Mouse (Mus musculus): ENCODE results near the gene Tspoap1. TPM values are rescaled to one million over a fixed set of nuclear protein-coding genes. Genes with fewer than 3 reads are reported as not detected.

Tspoap1 gene
- polyA plus RNA-seq (2012; ENCODE audit: insufficient read depth, insufficient read length, low replicate concordance, missing spikeins): not detected in 2 replicates

DNA sequence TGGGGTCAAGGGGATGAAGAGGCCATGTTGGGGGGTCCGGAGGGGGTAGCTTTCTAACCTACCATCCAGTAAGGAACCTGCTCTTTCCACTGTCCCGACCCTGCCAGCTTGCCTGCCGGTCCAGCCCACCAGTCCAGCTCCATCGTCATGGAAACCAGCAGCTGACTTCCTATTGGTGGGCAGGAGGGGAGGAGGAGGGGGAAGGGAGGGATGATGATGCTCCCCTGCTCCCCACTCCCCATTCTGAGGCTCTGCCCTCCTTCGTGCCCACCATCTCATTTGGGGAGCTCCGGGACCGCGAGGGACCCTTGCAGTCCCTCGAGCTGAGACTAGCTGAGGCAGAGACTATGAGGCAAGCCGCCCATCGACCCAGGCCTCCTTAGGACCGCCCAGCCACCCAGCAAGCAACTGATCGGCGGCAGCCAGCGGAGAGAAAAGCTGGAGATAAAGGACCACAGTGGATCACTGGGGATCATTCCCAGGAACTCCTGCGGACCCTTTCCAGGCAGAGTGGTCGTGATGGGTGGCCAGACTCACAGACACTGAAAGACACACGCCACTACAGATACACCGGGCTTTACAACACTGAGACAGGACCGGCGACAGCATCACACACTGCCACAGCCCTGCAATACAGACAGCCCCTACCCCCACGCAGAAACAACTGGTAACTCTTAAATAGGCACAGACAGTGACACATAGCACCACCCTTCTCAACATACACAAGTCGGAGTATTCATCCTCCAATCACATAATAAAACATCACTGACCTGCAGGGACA lies at the start of gene Tspoap1:
Gene Tspoap1, plus strand, starts transcription at position 241 of the 781 bp plus-strand sequence.
- WGBS: 2% methylated on average over 23 of the region's 23 CpGs
- Histone ChIP-seq H3K27ac (ENCODE audit: insufficient read depth, low read depth, low read length) (peak within 1 kb of the TSS; percentile 90), H3K4me3 (ENCODE audit: insufficient read depth, low read depth, low read length) (peak within 1 kb of the TSS; percentile 63), H3K4me1 (ENCODE audit: control insufficient read depth, insufficient read depth, low read length) (peaks cover 9% of the 10 kb centered on the region)
- TF ChIP-seq CTCF (IDR thresholded peaks at IDR 0.05; ENCODE audit: insufficient read depth, low read depth, low read length) (no peak), POLR2A (IDR thresholded peaks at IDR 0.05; ENCODE audit: insufficient read depth, low read depth, low read length) (peak; percentile 75)

GRCm38 (mm10) chr11:87712188-87712587 lies 48.2 kb upstream of the Tspoap1 start:
- H3K4me3 ChIP-seq (ENCODE audit: insufficient read depth, low read depth, low read length): no peak overlapping the region
- H3K4me1 ChIP-seq (ENCODE audit: control insufficient read depth, insufficient read depth, low read length): peaks cover 7% of the 10 kb centered on the region
- no peak for TF ChIP-seq POLR2A (IDR thresholded peaks at IDR 0.05; ENCODE audit: insufficient read depth, low read depth, low read length)
- no peak overlapping the region for H3K27ac ChIP-seq (ENCODE audit: insufficient read depth, low read depth, low read length)
- WGBS: 89% methylated on average over 4 of the region's 4 CpGs

GRCm38 (mm10) chr11:87715999-87716398 lies 44.3 kb upstream of the Tspoap1 start:
- no peak for TF ChIP-seq CTCF (IDR thresholded peaks at IDR 0.05; ENCODE audit: insufficient read depth, low read depth, low read length)
- no peak for TF ChIP-seq POLR2A (IDR thresholded peaks at IDR 0.05; ENCODE audit: insufficient read depth, low read depth, low read length)
- 80% methylated on average over 4 of the region's 4 CpGs for WGBS
- H3K4me3 ChIP-seq (ENCODE audit: insufficient read depth, low read depth, low read length): no peak overlapping the region
- no peaks in the 10 kb centered on the region for H3K4me1 ChIP-seq (ENCODE audit: control insufficient read depth, insufficient read depth, low read length)
- H3K27ac ChIP-seq (ENCODE audit: insufficient read depth, low read depth, low read length): no peak overlapping the region

DNA sequence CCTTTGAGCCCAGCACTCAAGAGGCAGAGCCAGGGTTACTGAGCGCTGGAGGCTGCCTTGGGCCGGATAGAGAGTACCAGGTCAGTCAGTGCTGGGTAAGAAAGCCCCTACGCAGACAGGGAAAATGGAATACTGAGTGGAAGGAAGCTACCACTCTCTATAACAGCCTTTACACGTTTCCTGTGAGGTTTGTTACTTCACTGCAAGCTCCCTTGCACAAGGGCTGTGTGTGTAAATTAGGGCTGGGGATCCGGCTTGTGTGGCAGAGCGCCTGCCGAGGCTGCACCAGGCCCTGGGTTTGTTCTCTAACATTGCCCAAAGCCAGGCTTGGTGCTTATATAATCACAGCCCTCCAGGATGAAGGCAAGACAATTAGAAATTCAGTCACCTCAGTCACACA lies 40.8 kb upstream of the Tspoap1 start:
- no peaks in the 10 kb centered on the region for H3K4me1 ChIP-seq (ENCODE audit: control insufficient read depth, insufficient read depth, low read length)
- no peak overlapping the region for H3K4me3 ChIP-seq (ENCODE audit: insufficient read depth, low read depth, low read length)
- TF ChIP-seq CTCF (IDR thresholded peaks at IDR 0.05; ENCODE audit: insufficient read depth, low read depth, low read length): no peak
- TF ChIP-seq POLR2A (IDR thresholded peaks at IDR 0.05; ENCODE audit: insufficient read depth, low read depth, low read length): no peak
- 75% methylated on average over 7 of the region's 7 CpGs for WGBS
- H3K27ac ChIP-seq (ENCODE audit: insufficient read depth, low read depth, low read length): no peak overlapping the region

- Histone ChIP-seq H3K4me3 (ENCODE audit: insufficient read depth, low read depth, low read length) (no peak overlapping the region), H3K27ac (ENCODE audit: insufficient read depth, low read depth, low read length) (no peak overlapping the region), H3K4me1 (ENCODE audit: control insufficient read depth, insufficient read depth, low read length) (no peaks in the 10 kb centered on the region)
- TF ChIP-seq CTCF (IDR thresholded peaks at IDR 0.05; ENCODE audit: insufficient read depth, low read depth, low read length) (no peak), POLR2A (IDR thresholded peaks at IDR 0.05; ENCODE audit: insufficient read depth, low read depth, low read length) (no peak)
- 67% methylated on average over 9 of the region's 9 CpGs for WGBS
Observed at GRCm38 (mm10) chr11:87720324-87720723, 40.0 kb upstream of the Tspoap1 start.

GRCm38 (mm10) chr11:87720839-87721238 lies 39.5 kb upstream of the Tspoap1 start:
- TF ChIP-seq POLR2A (IDR thresholded peaks at IDR 0.05; ENCODE audit: insufficient read depth, low read depth, low read length) (no peak), CTCF (IDR thresholded peaks at IDR 0.05; ENCODE audit: insufficient read depth, low read depth, low read length) (no peak)
- no peak overlapping the region for H3K27ac ChIP-seq (ENCODE audit: insufficient read depth, low read depth, low read length)
- H3K4me3 ChIP-seq (ENCODE audit: insufficient read depth, low read depth, low read length): no peak overlapping the region
- H3K4me1 ChIP-seq (ENCODE audit: control insufficient read depth, insufficient read depth, low read length): no peaks in the 10 kb centered on the region
- 82% methylated on average over 9 of the region's 9 CpGs for whole genome bisulfite sequencing

- TF ChIP-seq CTCF (IDR thresholded peaks at IDR 0.05; ENCODE audit: insufficient read depth, low read depth, low read length) (no peak), POLR2A (IDR thresholded peaks at IDR 0.05; ENCODE audit: insufficient read depth, low read depth, low read length) (no peak)
- WGBS: 85% methylated on average over 3 of the region's 3 CpGs
- H3K4me3 ChIP-seq (ENCODE audit: insufficient read depth, low read depth, low read length): no peak overlapping the region
- H3K27ac ChIP-seq (ENCODE audit: insufficient read depth, low read depth, low read length): no peak overlapping the region
- H3K4me1 ChIP-seq (ENCODE audit: control insufficient read depth, insufficient read depth, low read length): no peaks in the 10 kb centered on the region
Observed at GRCm38 (mm10) chr11:87722168-87722567, 38.2 kb upstream of the Tspoap1 start.

DNA sequence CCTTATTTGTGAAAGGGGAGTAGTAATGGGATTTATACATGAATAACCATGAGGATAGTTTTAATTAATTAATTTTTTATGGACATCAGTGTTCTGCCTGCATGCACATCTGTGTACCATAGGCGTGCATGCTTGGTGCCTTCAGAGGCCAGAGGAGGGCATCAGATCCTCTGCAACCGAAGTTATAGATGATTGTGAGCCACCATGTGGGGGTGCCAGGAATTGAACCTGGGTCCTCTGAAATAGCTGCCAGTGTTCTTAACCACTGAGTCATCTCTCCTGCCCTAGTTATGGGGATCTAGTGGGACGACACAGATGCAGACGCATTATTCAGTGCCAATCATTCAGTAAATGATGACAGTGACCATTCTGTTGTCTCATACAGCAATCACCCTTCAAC lies 37.5 kb upstream of the Tspoap1 start:
- no peak overlapping the region for H3K4me3 ChIP-seq (ENCODE audit: insufficient read depth, low read depth, low read length)
- TF ChIP-seq CTCF (IDR thresholded peaks at IDR 0.05; ENCODE audit: insufficient read depth, low read depth, low read length) (no peak), POLR2A (IDR thresholded peaks at IDR 0.05; ENCODE audit: insufficient read depth, low read depth, low read length) (no peak)
- no peak overlapping the region for H3K27ac ChIP-seq (ENCODE audit: insufficient read depth, low read depth, low read length)
- no peaks in the 10 kb centered on the region for H3K4me1 ChIP-seq (ENCODE audit: control insufficient read depth, insufficient read depth, low read length)
- 83% methylated on average over 4 of the region's 4 CpGs for WGBS

GRCm38 (mm10) chr11:87725515-87725914 lies 34.8 kb upstream of the Tspoap1 start:
- H3K4me3 ChIP-seq (ENCODE audit: insufficient read depth, low read depth, low read length): no peak overlapping the region
- no peak for TF ChIP-seq CTCF (IDR thresholded peaks at IDR 0.05; ENCODE audit: insufficient read depth, low read depth, low read length)
- no peak for TF ChIP-seq POLR2A (IDR thresholded peaks at IDR 0.05; ENCODE audit: insufficient read depth, low read depth, low read length)
- H3K4me1 ChIP-seq (ENCODE audit: control insufficient read depth, insufficient read depth, low read length): no peaks in the 10 kb centered on the region
- no peak overlapping the region for H3K27ac ChIP-seq (ENCODE audit: insufficient read depth, low read depth, low read length)

Data from olfactory bulb, adult 2 months (tissue).